Mouse (Mus musculus) testis, postnatal 14 days (tissue): ENCODE data around the gene Sox6.

ENCODE experiments used
- DNase-seq: peaks from one replicate; pipeline ENCODE4 v3.0.0; 2021; ENCODE audit warnings: low spot score

Sox6 gene

DNA sequence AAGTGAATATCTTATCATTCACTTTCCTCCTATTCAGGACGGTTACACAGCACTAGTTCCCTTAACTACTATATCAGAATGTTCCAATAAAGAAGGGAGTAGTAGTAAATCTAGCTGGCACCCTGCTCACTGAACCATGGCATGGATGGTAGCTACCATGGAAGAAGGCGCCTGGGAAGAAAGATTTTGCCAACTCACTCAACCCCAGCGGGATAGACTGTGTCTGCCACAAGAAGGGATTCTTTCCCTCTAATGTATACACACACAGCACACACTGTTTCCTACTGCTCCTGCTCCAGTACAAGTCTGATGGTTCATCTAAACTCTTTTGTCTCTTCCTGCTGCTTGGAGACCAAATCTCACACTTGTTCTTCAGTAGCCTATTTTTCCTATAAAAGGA, 147.1 kb downstream of the Sox6 start:
- no peak for DNase-seq

DNA sequence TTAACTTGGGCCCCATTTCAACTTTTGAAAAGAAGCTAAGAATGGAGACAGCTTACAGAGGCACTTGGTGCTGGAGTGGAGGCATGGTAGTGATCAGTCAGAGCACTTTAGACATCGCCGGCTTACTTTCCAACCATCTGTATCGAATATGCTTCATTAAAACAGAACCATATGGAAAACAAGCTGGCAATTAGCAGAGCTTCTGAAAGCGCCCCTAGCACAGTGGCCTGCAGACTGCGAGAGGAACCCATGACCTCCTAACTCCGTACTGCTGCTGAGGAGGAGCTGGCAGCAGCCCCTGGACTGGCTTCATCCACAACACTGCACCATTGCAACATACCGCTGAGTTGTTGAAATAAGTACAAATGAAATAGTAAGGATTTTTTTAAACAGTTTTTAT, 148.7 kb downstream of the Sox6 start:
- no peak for DNase-seq

GRCm38 (mm10) chr7:115888561-115888960, 150.0 kb downstream of the Sox6 start:
- DNase-seq: no peak

- DNase-seq: no peak
Observed at GRCm38 (mm10) chr7:115888120-115888519, 150.5 kb downstream of the Sox6 start.

DNA sequence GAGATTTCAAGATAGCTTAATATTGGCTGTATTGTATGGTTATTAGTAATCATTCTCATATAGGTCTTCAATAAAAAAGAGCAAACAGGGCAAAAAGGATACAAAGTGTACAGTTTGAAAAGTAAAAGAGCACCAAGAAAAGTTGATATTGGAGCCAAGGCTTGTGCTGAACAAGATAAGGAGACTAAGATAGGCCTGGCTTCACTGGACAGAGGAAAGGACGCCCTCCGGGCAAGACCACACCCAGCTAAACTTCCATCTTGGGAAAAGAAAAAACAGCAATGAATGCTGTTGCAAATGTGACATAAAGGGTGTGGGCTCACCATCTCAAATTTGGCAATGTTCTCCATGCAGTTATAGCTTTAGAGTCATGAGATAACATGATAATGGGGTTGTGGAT, 165.7 kb downstream of the Sox6 start:
- DNase-seq: no peak

DNA sequence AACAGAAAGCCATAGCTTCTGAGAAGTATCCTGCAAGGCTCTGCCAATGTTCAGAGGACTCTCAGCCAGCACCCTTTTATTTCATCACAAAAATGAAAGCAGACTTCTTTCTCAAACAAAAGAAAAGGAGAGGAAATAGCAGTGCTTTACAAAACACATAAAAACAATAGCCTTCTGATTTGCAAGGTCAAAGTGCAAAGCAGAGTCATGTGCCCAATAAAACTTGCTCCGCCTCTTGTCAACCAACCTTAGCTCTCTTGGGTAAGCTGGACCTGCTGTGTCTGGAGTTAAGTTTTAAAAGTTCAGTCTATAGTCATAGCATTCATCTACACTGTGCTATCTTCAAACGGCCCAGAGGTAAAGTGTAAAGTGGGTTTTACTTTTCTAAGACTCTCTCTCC, 170.1 kb downstream of the Sox6 start:
- no peak for DNase-seq

DNA sequence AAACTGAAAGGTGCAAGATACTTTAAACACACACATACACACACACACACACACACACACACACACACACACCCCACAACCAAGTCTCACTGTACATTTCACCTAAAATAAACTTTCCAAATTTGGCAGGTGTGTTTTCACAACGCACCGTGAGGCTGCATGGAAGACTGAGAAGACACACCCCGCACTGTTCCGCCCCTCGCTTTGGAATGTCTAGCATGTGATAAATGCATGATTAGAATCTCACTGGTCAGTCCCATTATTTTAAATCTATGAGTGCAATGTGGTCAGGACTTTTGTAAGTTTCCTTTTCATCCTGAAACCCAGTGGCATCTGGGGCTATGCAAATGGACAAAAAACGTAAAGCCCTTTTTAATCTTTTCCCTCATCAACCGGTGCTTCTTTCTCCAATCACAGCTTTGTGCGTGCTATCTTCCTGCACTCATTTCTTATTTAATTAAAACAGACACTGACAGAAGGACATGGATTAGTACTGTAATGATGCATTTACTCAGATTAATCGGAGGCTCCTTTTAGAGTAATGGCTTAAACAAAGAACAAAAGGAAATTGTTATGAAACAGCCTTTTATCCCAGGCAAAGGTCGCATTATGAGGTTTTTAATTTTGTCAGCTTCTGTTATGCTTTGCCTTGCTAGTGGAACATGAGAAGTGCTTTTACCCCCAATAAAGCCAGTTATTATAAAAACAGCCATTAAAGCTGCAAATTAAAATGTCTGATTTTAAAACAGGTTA, 170.9 kb downstream of the Sox6 start:
- no peak for DNase-seq

- no peak for DNase-seq
Observed at GRCm38 (mm10) chr7:115866698-115867500, 171.7 kb downstream of the Sox6 start.

- no peak for DNase-seq
Observed at GRCm38 (mm10) chr7:115865979-115866697, 172.5 kb downstream of the Sox6 start.

DNA sequence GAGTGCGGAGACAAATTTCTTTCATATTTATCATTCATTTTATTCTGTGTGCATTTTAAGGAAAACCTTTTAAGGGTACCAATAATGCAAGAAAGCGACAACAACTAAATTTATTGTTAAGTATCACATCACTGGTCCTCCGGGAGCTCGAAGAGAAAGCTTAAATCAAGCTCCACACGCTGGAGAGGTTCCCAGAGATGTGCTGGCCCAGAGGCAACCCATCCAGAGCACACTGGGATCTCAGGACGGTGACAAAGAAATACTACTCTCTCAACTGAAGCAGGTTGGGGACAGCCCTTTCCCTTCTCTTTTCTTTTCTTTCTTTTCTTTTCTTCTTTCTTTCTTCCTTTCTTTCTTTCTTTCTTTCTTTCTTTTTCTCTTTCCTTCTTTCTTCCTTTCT, 173.4 kb downstream of the Sox6 start:
- no peak for DNase-seq

DNA sequence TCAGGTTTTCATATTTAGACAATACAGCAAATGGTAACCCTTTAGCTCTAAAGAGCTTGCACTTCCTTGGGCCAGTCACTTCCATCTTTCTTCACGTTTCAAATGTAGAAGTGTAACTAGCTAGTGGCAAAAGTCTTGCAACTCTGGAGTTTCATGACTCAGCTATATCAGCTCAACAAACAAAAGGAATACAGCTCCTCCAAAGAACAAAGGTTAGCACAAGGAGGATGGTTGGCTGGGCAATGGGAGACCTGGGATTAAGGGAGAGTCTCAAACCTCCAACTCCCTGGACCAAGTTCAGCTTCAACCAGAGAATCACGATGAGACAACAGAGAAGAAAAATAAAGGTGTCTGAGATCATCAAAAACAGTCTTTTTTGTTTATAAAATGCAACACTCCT, 174.2 kb downstream of the Sox6 start:
- no peak for DNase-seq

GRCm38 (mm10) chr7:115859691-115860401, 178.8 kb downstream of the Sox6 start:
- no peak for DNase-seq

- no peak for DNase-seq
Observed at GRCm38 (mm10) chr7:115851131-115851530, 187.5 kb downstream of the Sox6 start.

DNA sequence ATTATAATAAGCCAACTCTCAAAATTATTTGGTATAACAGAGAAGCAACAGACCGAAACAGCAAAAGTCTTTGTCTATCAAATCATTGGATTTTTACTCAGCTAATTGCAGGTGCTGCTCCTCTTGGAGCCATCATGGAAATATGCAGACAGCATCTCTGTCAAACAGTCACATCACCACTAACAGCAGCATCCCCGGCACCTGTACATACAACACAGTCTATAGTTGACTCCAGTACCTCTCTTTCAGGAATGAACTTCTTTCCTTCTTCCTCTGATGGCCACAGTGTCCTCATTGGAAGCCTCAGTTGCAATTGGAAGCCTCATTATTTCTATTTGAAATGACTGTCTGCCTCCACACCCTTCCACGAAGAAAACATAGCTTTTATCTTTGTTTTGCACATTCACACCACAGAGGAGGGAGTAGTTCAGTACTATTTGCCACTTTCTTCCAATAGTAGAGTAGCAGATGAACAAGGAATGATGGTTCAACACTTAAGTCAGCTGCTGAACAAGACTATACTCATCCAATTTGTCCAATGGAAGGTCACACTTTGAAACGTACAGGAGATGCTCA, 192.7 kb downstream of the Sox6 start:
- DNase-seq: no peak

DNA sequence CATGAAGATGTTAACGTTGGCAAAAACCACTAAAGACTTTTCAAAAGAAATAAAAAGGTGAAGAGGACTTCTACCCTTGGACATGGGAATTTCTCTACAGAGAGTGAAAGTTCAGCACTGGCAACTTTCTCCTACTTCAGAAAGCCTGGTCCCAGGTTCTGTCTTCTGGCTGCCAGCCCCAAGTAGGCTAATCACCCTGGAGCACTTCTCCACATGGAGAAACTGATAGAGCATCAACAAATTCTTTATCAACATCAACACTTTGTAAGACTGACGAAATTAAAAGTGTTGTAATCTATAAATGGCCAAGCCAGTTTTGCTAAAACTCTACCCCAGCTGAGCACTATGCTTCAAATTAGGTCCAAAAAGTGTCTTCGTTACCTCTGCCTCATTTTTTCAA, 193.7 kb downstream of the Sox6 start:
- no peak for DNase-seq

DNA sequence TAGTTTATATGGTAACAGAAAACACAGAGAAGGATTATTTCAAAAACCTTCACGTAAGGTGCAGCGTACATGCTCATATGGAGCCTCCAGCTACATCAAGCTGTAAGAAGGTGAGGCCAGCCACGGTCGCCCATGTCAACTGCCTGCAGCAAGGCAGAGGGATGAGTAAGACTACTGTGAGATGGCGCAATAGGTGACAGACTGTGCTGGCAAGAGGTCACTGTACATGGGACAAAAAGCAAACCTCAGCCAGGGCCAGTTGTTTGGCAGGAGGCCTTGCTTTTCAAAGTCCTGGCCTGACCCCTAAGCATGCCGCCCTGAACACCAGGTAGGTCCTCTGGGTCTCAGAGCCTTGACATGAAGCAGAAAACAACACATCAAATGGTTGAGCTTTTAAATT, 194.2 kb downstream of the Sox6 start:
- no peak for DNase-seq

DNA sequence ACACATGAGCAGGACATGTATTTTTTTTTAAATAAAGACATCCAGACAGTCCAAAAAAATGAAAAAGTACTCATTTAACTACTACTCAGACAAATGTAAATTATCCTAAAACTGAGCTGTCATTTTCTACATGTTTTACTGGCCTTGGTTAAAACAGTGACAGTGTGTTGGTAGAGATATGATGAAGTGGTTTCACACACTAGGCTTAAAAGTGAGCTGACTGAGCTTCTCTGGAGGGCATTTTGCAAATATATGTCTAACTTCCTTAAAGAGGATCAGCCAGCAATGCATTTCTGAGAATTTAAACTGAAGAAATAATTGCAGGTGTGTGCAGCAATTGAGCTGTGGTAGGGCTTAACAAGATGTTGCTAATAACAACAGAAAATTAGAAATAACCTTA, 196.3 kb downstream of the Sox6 start:
- no peak for DNase-seq

DNA sequence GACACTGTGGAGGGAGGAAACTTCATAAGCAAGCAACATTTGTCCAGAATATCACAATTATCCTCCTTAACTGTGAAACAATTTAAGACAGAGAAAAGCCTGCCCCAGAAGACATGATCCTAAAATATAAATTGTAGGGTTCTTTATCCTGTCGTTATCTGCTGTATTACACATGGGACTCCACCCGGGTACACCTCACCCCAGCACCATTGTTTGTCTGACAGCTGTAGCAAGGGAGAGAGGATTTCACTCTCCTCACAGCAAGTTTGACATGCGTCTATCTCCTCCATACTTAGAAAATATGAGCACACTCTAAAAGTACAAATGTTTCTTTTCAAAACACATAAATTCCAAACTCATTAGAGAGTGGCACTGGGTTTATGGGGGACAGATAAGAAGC, 198.0 kb downstream of the Sox6 start:
- DNase-seq: no peak

- DNase-seq: no peak
Observed at GRCm38 (mm10) chr7:115835005-115835404, 203.6 kb downstream of the Sox6 start.

DNA sequence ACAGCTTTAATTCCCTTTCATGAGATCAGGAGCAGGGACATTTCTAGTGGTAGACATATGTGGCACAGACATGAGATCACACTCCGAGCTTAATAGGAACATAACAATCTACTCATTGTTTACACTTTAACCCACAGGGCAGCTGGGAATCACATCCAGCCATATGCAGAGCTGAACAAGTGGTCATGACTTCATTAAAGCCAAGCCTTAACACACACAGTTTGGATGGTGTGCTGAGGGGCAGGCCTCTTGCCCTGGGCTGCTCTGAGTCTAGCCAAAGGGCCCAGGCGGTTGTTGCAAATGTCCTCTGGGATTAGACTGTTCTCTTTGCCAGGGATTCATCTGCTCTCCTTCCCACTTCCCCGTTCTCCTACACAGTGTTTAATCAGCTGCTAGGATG, 204.9 kb downstream of the Sox6 start:
- DNase-seq: no peak

DNA sequence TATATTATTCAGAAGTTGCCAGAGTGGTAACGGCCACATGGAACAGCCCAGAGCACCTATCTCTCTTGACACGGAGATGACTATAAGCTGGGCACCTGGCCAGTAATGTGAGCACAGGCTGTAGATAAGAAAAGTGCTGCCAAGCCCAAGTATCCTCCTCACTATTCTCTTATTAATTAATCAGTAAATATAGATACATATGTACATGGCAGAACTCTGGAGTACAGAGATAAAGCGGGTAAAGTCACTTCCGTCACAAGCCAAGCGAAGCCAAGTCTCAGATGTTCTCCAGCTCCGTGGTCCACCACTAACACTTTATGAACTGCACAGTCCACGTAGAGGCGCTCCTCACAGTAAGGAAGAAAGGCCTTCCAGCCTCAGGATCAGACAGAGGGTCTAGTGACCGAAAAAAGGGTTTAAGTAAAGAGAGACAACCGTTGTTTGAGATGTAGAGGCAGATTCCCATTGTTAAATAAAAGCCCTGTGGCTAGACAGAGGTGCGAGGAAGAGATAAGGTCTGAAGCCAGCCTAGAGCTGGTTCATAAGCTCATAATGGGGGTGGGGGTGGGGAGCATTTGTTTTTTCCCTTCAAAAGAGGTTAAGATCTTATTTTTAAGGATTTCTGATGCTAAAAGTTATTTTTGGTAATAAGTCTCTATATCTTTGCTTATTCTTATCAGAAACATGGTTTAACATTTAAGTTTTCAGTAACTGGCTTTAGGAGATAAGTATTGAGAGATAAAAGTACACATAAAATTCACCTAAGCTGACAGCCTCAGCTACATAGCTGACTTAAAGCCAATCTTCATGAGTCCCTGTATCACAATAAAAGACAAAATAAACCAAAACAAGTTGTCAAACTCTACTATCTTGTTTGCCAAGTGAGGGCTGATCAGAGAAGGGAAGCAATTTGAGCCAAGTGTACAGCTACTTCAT, 207.4 kb downstream of the Sox6 start:
- DNase-seq: no peak
